Mouse (Mus musculus) cerebellum, postnatal 10 days (tissue): Measurements from ENCODE around the gene Gm28635.

Source experiments
- DNase-seq, 2 experiments: peaks; one replicate each; pipeline ENCODE4 v3.0.0; 2021; ENCODE audit warnings: mixed read lengths in 2 of 2

Gm28635 gene

GRCm38 (mm10) chr2:84585700-84586099, 92.1 kb downstream of the Gm28635 start:
- no peak for DNase-seq

GRCm38 (mm10) chr2:84582286-84582685, 95.6 kb downstream of the Gm28635 start:
- no peak for DNase-seq

GRCm38 (mm10) chr2:84581208-84581607, 96.6 kb downstream of the Gm28635 start:
- peak; percentile 9 to 19 for DNase-seq

GRCm38 (mm10) chr2:84579311-84579710, 98.5 kb downstream of the Gm28635 start:
- no peak for DNase-seq

GRCm38 (mm10) chr2:84574130-84574529, 103.7 kb downstream of the Gm28635 start:
- DNase-seq, result no peak

- DNase-seq, result peak; percentile 38
Measured at GRCm38 (mm10) chr2:84556888-84557514, 120.8 kb downstream of the Gm28635 start.
